20 mouse cellular contexts compared by ENCODE assay signal in the genomic region with DNA sequence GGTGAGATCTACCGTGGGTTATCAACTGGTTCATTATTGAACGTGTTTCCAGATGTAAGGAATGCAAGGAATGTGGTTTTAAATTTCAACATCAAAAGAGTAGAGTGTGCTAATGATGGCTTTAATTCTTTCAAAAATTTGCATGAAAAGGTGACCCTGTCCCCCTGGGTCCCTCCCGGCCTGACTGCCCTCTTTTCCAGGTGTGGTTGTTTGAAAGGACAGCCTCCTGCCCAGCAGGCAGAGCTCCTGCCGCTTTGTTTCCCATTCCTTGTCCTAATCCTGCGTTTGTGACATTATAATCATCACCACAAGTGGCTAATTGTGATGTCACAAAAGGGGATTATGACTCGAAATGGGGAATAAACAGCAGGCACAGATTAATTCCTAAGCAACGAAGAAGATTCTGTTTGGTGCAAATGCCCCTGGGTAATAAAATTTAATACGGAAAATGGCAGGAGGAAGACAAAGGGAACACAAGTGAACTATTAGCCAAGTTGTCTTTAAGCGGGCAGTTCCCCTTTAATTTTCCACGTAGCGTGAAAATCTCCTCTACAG.
A peak's percentile ranks its signal among the peaks of the same experiment; 100 is the strongest.
DNase-seq lines count a peak whose midpoint lies in the region; ATAC-seq and TF ChIP-seq lines count a peak whose summit lies in the region.
"Had no signal": no experiment of that assay in that cellular context is flagged by ENCODE, and none has a peak within 500 bp of the region (broad histone marks: within the 10 kb centered on the region; RNA-seq: fewer than 3 reads in every experiment).

No protein-coding gene starts in this region.

- H3K4me1 ChIP-seq in forebrain, embryonic 14.5 days (ENCODE audit: control insufficient read depth, insufficient read depth, low read length): peaks cover 3% of the 10 kb centered on the region
- H3K4me1 ChIP-seq in forebrain, postnatal 0 days (ENCODE audit: insufficient read depth): no peaks in the 10 kb centered on the region; the same call in 1 of the 2 replicates
- H3K4me1 ChIP-seq in midbrain, embryonic 12.5 days: peaks cover 24% of the 10 kb centered on the region
- peaks cover 54% of the 10 kb centered on the region for H3K4me1 ChIP-seq in midbrain, embryonic 10.5 days
- H3K4me1 ChIP-seq in midbrain, embryonic 13.5 days (replicated peaks): peaks cover 40% of the 10 kb centered on the region

- H3K27ac ChIP-seq in forebrain, embryonic 14.5 days (ENCODE audit: low read depth, low read length): no peak overlapping the region
- H3K27ac ChIP-seq in forebrain, postnatal 0 days (ENCODE audit: low read depth, low read length): no peak overlapping the region
- no peak overlapping the region for H3K27ac ChIP-seq in midbrain, embryonic 12.5 days (replicated peaks)
- no peak overlapping the region for H3K27ac ChIP-seq in midbrain, embryonic 10.5 days (replicated peaks)
- H3K27ac ChIP-seq in midbrain, embryonic 13.5 days: no peak overlapping the region; the same call in 1 of the 2 replicates
- H3K27ac ChIP-seq: heart, embryonic 13.5 days had no signal

- no peak for TF ChIP-seq CTCF in forebrain, postnatal 0 days (IDR thresholded peaks at IDR 0.05; ENCODE audit: low read depth)

- no peak overlapping the region for H3K4me2 ChIP-seq in forebrain, embryonic 14.5 days (ENCODE audit: low read length)
- H3K4me2 ChIP-seq in forebrain, postnatal 0 days (ENCODE audit: low read depth): no peak overlapping the region
- H3K4me2 ChIP-seq in midbrain, embryonic 12.5 days (replicated peaks): peak overlapping the region; percentile 13
- H3K4me2 ChIP-seq in midbrain, embryonic 13.5 days (replicated peaks): peak overlapping the region; percentile 18; the same call in 1 of the 2 replicates
- H3K4me2 ChIP-seq: heart, embryonic 13.5 days had no signal

- H3K9ac ChIP-seq in forebrain, embryonic 14.5 days (ENCODE audit: low read length): no peak overlapping the region
- no peak overlapping the region for H3K9ac ChIP-seq in forebrain, postnatal 0 days
- no peak overlapping the region for H3K9ac ChIP-seq in midbrain, embryonic 12.5 days (replicated peaks)
- H3K9ac ChIP-seq in midbrain, embryonic 13.5 days (replicated peaks): no peak overlapping the region
- H3K9ac ChIP-seq: heart, embryonic 13.5 days had no signal

- H3K27me3 ChIP-seq in forebrain, embryonic 14.5 days (replicated peaks; ENCODE audit: control insufficient read depth, insufficient read depth, low read length): no peaks in the 10 kb centered on the region
- no peaks in the 10 kb centered on the region for H3K27me3 ChIP-seq in forebrain, postnatal 0 days (ENCODE audit: insufficient read depth, low read length)
- H3K27me3 ChIP-seq in midbrain, embryonic 12.5 days: peaks cover 31% of the 10 kb centered on the region
- H3K27me3 ChIP-seq in midbrain, embryonic 10.5 days (ENCODE audit: low read depth, poor library complexity, severe bottlenecking): peaks cover 58% of the 10 kb centered on the region
- peaks cover 11% of the 10 kb centered on the region; the same call in 1 of the 2 replicates for H3K27me3 ChIP-seq in midbrain, embryonic 13.5 days
- H3K27me3 ChIP-seq: heart, embryonic 13.5 days had no signal

- no peaks in the 10 kb centered on the region for H3K9me3 ChIP-seq in forebrain, embryonic 14.5 days (replicated peaks; ENCODE audit: control insufficient read depth, low read length)
- no peaks in the 10 kb centered on the region for H3K9me3 ChIP-seq in forebrain, postnatal 0 days (ENCODE audit: low read length)
- no peaks in the 10 kb centered on the region for H3K9me3 ChIP-seq in midbrain, embryonic 12.5 days
- no peaks in the 10 kb centered on the region; the same call in 1 of the 2 replicates for H3K9me3 ChIP-seq in midbrain, embryonic 10.5 days (replicated peaks)
- no peaks in the 10 kb centered on the region for H3K9me3 ChIP-seq in midbrain, embryonic 13.5 days
- H3K9me3 ChIP-seq: heart, embryonic 13.5 days had no signal

- no peaks in the 10 kb centered on the region for H3K36me3 ChIP-seq in forebrain, embryonic 14.5 days (ENCODE audit: control insufficient read depth, insufficient read depth, low read length)
- H3K36me3 ChIP-seq in forebrain, postnatal 0 days (ENCODE audit: insufficient read depth): no peaks in the 10 kb centered on the region
- no peaks in the 10 kb centered on the region for H3K36me3 ChIP-seq in midbrain, embryonic 12.5 days
- no peaks in the 10 kb centered on the region for H3K36me3 ChIP-seq in midbrain, embryonic 10.5 days
- no peaks in the 10 kb centered on the region for H3K36me3 ChIP-seq in midbrain, embryonic 13.5 days
- H3K36me3 ChIP-seq: heart, embryonic 13.5 days had no signal

- H3K4me3 ChIP-seq in forebrain, embryonic 14.5 days (ENCODE audit: low read depth, low read length): no peak overlapping the region
- no peak overlapping the region for H3K4me3 ChIP-seq in forebrain, postnatal 0 days (ENCODE audit: low read depth, low read length)
- H3K4me3 ChIP-seq in midbrain, embryonic 12.5 days: no peak overlapping the region
- H3K4me3 ChIP-seq in midbrain, embryonic 10.5 days: no peak overlapping the region
- H3K4me3 ChIP-seq in midbrain, embryonic 13.5 days (replicated peaks): no peak overlapping the region
- H3K4me3 ChIP-seq: heart, embryonic 13.5 days had no signal

- WGBS in forebrain, embryonic 14.5 days: 8% methylated on average over 11 of the region's 11 CpGs
- WGBS in forebrain, postnatal 0 days: 21% methylated on average over 11 of the region's 11 CpGs
- 5% methylated on average over 11 of the region's 11 CpGs for WGBS in midbrain, embryonic 12.5 days
- 6% methylated on average over 11 of the region's 11 CpGs for WGBS in midbrain, embryonic 10.5 days
- 9% methylated on average over 11 of the region's 11 CpGs for WGBS in midbrain, embryonic 13.5 days

- no peak for ATAC-seq in forebrain, embryonic 14.5 days
- ATAC-seq in forebrain, postnatal 0 days: no peak
- no peak for ATAC-seq in midbrain, embryonic 12.5 days (ENCODE audit: low FRiP score, low read depth)
- ATAC-seq in midbrain, embryonic 13.5 days: no peak
- ATAC-seq: activated CD4-positive, CD25-positive, alpha-beta regulatory T cell, adult 4 months; inflammation-experienced regulatory T-cells, adult 6 months had no signal

- DNase-seq in forebrain, embryonic 14.5 days (ENCODE audit: low spot score): peak; percentile 29
- DNase-seq in forebrain, postnatal 0 days: no peak
- DNase-seq in midbrain, embryonic 10.5 days (ENCODE audit: low spot score): no peak
- DNase-seq in retina, postnatal 1 day: peak; percentile 74
- DNase-seq in spleen, postnatal 10 days (ENCODE audit: low spot score in 2 of 2): no peak
- DNase-seq in right cerebral cortex, postnatal 25 days: no peak
- DNase-seq: adrenal gland, postnatal 10 days; B cell, adult 2 months; cerebellum, postnatal 10 days; kidney, adult 8-10 months; kidney, postnatal 14 days; liver; lung, postnatal 14 days; right cerebral cortex, adult 18-20 months; thymus, postnatal 36 days had no signal

Comparison
In these comparisons a context has a peak if more than half of its experiments do, and no peak if none do; other contexts are left out.
1. DNase-seq: peak in forebrain, embryonic 14.5 days (single experiment) and retina, postnatal 1 day (single experiment); none in forebrain, postnatal 0 days (single experiment), midbrain, embryonic 10.5 days (single experiment), spleen, postnatal 10 days (0 of 2) and right cerebral cortex, postnatal 25 days (single experiment).
2. H3K4me2 ChIP-seq: peak in midbrain, embryonic 12.5 days (single experiment) and midbrain, embryonic 13.5 days (single experiment); none in forebrain, embryonic 14.5 days (single experiment) and forebrain, postnatal 0 days (single experiment).